Mouse (Mus musculus) forebrain, embryonic 15.5 days (tissue): Measurements from ENCODE around the gene Prss22. TPM values are rescaled to one million over a fixed set of nuclear protein-coding genes. Genes with fewer than 3 reads are reported as not detected.

ENCODE experiments used
- ATAC-seq: fragments of 200-750 bp; cut with Nextera tagmentation; replicated peaks from 2 replicates; pipeline ENCODE4 v1.8.0; 2017; ENCODE audit warnings: mild to moderate bottlenecking, moderate TSS enrichment, moderate library complexity
- H3K27ac ChIP-seq: fragments of 300-500 bp; sonication (generic); replicated peaks from 2 replicates; pipeline ENCODE4 v1.5.1; 2015; ENCODE audit warnings: mild to moderate bottlenecking, inconsistent platforms
- H3K27me3 ChIP-seq: fragments of 300-500 bp; sonication (generic); 2 replicates; pipeline ENCODE4 v1.6.1; 2015; ENCODE audit warnings: inconsistent platforms
- H3K36me3 ChIP-seq: fragments of 300-500 bp; sonication (generic); 2 replicates; pipeline ENCODE4 v1.6.1; 2015; ENCODE audit warnings: mild to moderate bottlenecking, inconsistent platforms
- H3K4me1 ChIP-seq: fragments of 300-500 bp; sonication (generic); 2 replicates; pipeline ENCODE4 v1.6.1; 2015; ENCODE audit warnings: inconsistent platforms
- H3K4me2 ChIP-seq: fragments of 300-500 bp; sonication (generic); replicated peaks from 2 replicates; pipeline ENCODE4 v1.6.1; 2015; ENCODE audit warnings: mild to moderate bottlenecking, inconsistent platforms
- H3K4me3 ChIP-seq: fragments of 300-500 bp; sonication (generic); 2 replicates; pipeline ENCODE4 v1.5.1; 2015; ENCODE audit warnings: mild to moderate bottlenecking, inconsistent platforms
- H3K9ac ChIP-seq: fragments of 300-500 bp; sonication (generic); replicated peaks from 2 replicates; pipeline ENCODE4 v1.6.1; 2015; ENCODE audit warnings: mild to moderate bottlenecking, inconsistent platforms
- H3K9me3 ChIP-seq: fragments of 300-500 bp; sonication (generic); 2 replicates; pipeline ENCODE4 v1.6.1; 2016; ENCODE audit warnings: inconsistent platforms
- WGBS: fragments of 180-500 bp; shearing (Covaris S2); methylation state at CpG from one replicate; pipeline ENCODE4 v1.1.7; 2015; ENCODE audit warnings: mixed read lengths; 5-methylcytosine and 5-hydroxymethylcytosine counted together
- polyA plus RNA-seq: library from polyadenylated mRNA; unstranded; fragments of >200 nt; fragmentation: Nextera tagmentation; extraction: Ambion mirVana; gene quantifications from 2 replicates; pipeline ENCODE4 v1.2.1, GENCODE M21; 2015

The Prss22 gene
- not detected in 2 replicates for polyA plus RNA-seq

DNA sequence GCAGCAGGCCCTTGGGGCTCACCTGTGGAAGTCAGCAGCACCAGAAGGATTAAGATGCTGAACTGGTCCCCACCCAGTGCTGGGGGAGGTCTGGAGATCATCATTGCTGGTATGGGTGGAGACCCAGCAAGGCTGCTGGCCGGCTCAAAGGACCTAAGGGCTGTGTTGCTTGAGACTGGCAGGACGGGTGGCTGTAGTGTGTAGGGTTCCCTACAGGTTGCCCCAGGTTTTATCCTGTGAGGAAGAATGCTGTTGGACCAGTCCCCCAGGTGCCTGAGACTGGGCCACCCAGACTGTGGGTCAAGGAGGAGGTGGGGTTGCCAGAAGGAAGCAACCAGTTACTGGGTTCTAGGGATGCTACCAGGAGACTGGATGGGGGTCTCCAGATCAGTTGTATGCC, at the start of gene Prss22:
TSS of gene Prss22 (minus strand) at position 200 of the 400 bp plus-strand sequence.
- no peak within 1 kb of the TSS for H3K4me2 ChIP-seq
- H3K4me3 ChIP-seq = no peak within 1 kb of the TSS
- H3K9ac ChIP-seq = no peak within 1 kb of the TSS
- no peaks in the 10 kb centered on the region for H3K9me3 ChIP-seq
- peaks cover 9% of the 10 kb centered on the region; the same call in 1 of the 2 replicates for H3K4me1 ChIP-seq
- ATAC-seq = no peak
- no peaks in the 10 kb centered on the region for H3K27me3 ChIP-seq
- WGBS = 77% methylated on average over 2 of the region's 2 CpGs
- no peak within 1 kb of the TSS for H3K27ac ChIP-seq
- H3K36me3 ChIP-seq = no peaks in the 10 kb centered on the region

DNA sequence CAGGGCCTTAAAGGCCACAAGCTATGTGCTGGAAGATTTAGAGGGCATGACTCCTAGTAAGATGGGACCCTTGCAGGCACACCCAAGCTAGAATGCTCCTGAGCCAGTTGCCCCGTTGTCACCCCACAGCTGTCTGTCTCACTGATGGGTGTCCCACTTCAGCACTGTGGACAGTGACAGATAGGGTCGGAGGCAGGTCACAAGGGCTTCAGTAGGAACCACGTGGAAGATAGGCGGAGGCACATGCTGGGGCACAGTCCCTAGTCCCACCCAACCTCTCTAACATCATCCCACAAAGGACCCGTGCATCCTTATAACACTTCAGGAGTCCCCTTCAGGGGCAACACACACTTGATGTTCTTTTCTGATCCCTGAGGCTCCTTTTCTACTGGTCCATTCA, 48.1 kb upstream of the Prss22 start:
- Histone ChIP-seq H3K27me3 (no peaks in the 10 kb centered on the region), H3K27ac (no peak overlapping the region), H3K4me3 (no peak overlapping the region), H3K36me3 (peaks cover 34% of the 10 kb centered on the region), H3K9ac (no peak overlapping the region), H3K4me2 (no peak overlapping the region), H3K4me1 (no peaks in the 10 kb centered on the region), H3K9me3 (no peaks in the 10 kb centered on the region)
- ATAC-seq = no peak
- WGBS = 57% methylated on average over 5 of the region's 5 CpGs

DNA sequence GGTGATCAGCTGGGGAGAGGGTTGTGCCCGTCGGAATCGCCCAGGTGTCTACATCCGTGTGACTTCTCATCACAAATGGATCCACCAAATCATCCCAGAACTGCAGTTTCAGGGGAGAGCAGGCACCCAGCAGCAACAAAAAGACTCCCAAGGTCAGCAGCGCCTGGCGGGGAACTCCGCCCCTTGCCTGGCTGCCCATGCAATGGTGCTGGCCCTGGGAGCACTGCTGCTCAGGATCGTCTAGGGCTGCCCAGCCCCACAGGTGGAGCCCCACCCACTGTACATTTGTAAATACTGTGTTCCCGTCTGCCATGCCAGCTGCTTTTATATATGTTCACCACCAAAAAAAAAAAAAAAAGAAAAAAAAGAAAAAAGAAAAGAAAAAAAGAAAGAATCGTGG, 47.7 kb upstream of the Prss22 start:
- H3K27me3 ChIP-seq = no peaks in the 10 kb centered on the region
- no peak for ATAC-seq
- H3K9ac ChIP-seq = no peak overlapping the region
- no peak overlapping the region for H3K4me3 ChIP-seq
- WGBS = 80% methylated on average over 10 of the region's 10 CpGs
- no peaks in the 10 kb centered on the region for H3K4me1 ChIP-seq
- H3K4me2 ChIP-seq = no peak overlapping the region
- peaks cover 31% of the 10 kb centered on the region for H3K36me3 ChIP-seq
- H3K27ac ChIP-seq = no peak overlapping the region
- no peaks in the 10 kb centered on the region for H3K9me3 ChIP-seq

DNA sequence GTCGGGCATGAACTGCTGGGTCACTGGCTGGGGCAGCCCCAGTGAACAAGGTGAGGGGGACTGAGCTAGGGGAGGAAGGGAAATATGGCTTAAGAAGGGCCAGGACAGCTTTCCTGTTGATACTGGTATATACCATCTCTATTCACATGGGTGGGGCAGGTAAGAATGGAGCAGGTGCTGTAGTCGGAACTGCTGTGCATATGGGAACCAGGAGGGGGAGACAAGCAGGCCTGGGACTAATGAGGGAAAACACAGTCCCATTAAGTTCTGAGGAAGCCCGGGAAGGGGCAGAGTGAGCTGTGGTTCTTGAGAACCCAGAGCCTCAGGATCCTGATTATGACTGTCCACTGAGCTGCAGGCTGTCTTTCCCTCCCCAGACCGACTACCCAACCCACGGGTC, 46.6 kb upstream of the Prss22 start:
- 66% methylated on average over 5 of the region's 5 CpGs for WGBS
- Histone ChIP-seq H3K4me2 (no peak overlapping the region), H3K9ac (no peak overlapping the region), H3K9me3 (no peaks in the 10 kb centered on the region), H3K4me3 (no peak overlapping the region), H3K4me1 (no peaks in the 10 kb centered on the region), H3K36me3 (peaks cover 24% of the 10 kb centered on the region), H3K27me3 (no peaks in the 10 kb centered on the region), H3K27ac (no peak overlapping the region)
- no peak for ATAC-seq

DNA sequence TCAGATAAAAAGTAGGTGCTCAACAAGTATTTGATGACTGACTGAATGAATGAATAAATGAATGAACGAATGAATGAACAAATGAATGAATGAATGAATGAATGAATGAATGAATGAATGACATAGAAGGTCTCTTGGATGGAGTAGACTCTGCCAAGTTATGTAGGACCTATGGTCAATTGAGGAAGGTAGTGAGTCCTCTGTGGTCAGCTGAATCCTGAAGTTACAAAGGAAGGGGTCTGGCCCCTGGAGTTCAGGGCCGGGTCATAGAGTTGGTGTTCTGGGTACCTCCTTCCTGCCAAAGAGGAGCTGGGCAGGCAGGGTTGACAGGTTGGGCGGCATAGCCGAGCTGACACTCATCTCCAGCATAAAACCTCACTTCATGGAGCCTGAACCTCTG, 39.9 kb upstream of the Prss22 start, which contains the start of gene Prss27:
TSS of gene Prss27 (plus strand) at position 301 of the 400 bp plus-strand sequence.
- 70% methylated on average over 4 of the region's 4 CpGs for WGBS
- Histone ChIP-seq H3K36me3 (no peaks in the 10 kb centered on the region), H3K4me1 (no peaks in the 10 kb centered on the region), H3K27ac (no peak within 1 kb of the TSS), H3K4me3 (no peak within 1 kb of the TSS), H3K27me3 (no peaks in the 10 kb centered on the region), H3K9me3 (no peaks in the 10 kb centered on the region), H3K4me2 (no peak within 1 kb of the TSS), H3K9ac (no peak within 1 kb of the TSS)
- no peak for ATAC-seq

DNA sequence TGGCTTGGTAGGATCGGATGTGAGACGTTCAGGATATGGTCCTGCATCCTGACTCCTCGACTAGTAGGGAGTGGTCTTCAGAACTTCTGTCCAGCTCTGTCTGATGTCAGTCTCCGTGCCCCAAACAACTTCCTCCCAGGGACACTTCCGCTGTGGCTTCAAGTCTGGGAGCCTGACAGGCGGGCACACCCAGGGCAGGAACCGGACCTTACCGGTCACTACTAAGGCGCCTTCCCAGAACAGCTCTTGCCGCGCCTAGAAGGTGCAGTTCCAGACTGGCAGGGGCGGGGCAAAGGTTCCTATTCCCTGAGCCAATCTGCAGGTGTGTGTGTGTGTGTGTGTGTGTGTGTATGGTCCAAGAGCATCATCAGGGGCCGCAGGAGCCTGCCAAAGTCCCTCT, 39.5 kb upstream of the Prss22 start:
- WGBS = 88% methylated on average over 13 of the region's 13 CpGs
- Histone ChIP-seq H3K27me3 (no peaks in the 10 kb centered on the region), H3K4me2 (no peak overlapping the region), H3K27ac (no peak overlapping the region), H3K9ac (no peak overlapping the region), H3K4me1 (no peaks in the 10 kb centered on the region), H3K4me3 (no peak overlapping the region), H3K36me3 (no peaks in the 10 kb centered on the region), H3K9me3 (no peaks in the 10 kb centered on the region)
- ATAC-seq = no peak

DNA sequence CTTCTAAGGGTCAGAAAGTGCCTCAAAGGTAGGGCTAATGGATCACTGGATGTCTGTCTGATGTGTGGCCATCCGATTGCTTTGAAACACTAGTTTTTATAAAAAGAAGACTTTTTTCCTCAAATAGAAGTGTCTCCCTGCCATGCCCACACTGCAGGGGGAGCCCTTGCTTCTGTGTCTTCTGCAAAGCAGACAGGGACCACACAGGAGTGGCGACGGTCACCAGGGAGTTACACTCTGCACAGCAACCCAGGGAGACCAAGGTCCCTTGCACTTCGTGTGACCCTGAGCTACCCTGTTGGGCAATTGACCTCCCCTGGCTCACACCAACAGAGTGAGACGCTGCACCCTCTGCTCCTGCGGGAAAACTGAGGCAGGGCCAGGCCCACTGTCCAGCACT, 39.1 kb upstream of the Prss22 start:
- H3K4me2 ChIP-seq = no peak overlapping the region
- no peak overlapping the region for H3K4me3 ChIP-seq
- H3K27me3 ChIP-seq = no peaks in the 10 kb centered on the region
- no peaks in the 10 kb centered on the region for H3K4me1 ChIP-seq
- no peak overlapping the region for H3K27ac ChIP-seq
- H3K36me3 ChIP-seq = no peaks in the 10 kb centered on the region
- no peak overlapping the region for H3K9ac ChIP-seq
- ATAC-seq = no peak
- no peaks in the 10 kb centered on the region for H3K9me3 ChIP-seq
- 81% methylated on average over 6 of the region's 6 CpGs for WGBS

DNA sequence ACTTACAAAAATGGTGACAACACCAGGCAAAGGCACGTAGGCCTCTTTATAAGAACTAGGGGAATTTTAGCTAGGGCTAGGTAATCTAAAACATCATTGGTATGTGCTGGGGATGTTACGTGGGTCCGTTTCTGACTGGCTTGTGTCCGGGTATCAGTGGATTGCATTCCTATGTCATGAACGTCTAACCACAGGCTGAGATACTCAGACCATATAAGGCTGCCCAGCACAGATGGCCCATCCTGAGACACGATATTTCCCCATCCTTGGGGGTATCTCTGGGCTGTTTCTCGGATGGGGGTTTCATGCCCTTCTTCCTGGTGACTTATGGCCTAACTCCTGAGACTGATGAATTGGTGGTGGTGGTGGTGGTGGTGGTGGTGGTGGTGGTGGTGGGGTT, 37.2 kb upstream of the Prss22 start:
- Histone ChIP-seq H3K4me1 (no peaks in the 10 kb centered on the region), H3K9me3 (no peaks in the 10 kb centered on the region), H3K4me3 (no peak overlapping the region), H3K27me3 (no peaks in the 10 kb centered on the region), H3K27ac (no peak overlapping the region), H3K4me2 (no peak overlapping the region), H3K36me3 (no peaks in the 10 kb centered on the region), H3K9ac (no peak overlapping the region)
- ATAC-seq = no peak
- 91% methylated on average over 7 of the region's 7 CpGs for WGBS

DNA sequence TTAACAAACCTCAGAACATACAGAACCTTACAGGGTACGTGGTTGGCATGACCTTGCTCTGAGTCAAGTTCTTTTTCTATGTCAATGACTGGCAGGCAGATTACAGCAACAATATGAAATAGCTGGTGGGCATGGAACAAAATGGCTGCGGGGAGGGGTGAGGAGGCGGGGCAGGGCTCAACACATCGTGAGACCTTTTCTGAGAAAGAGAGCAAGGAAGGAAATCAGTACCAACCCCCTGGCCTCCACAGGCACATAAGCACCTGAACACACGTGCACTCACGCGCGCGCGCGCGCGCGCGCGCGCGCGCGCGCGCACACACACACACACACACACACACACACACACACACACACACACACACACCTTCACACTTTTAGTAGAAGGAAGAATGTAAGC, 32.7 kb upstream of the Prss22 start:
- Histone ChIP-seq H3K27me3 (no peaks in the 10 kb centered on the region), H3K27ac (no peak overlapping the region), H3K4me2 (no peak overlapping the region), H3K9me3 (no peaks in the 10 kb centered on the region), H3K36me3 (no peaks in the 10 kb centered on the region), H3K4me3 (no peak overlapping the region), H3K9ac (no peak overlapping the region), H3K4me1 (no peaks in the 10 kb centered on the region)
- WGBS = 82% methylated on average over 22 of the region's 22 CpGs
- ATAC-seq = no peak

DNA sequence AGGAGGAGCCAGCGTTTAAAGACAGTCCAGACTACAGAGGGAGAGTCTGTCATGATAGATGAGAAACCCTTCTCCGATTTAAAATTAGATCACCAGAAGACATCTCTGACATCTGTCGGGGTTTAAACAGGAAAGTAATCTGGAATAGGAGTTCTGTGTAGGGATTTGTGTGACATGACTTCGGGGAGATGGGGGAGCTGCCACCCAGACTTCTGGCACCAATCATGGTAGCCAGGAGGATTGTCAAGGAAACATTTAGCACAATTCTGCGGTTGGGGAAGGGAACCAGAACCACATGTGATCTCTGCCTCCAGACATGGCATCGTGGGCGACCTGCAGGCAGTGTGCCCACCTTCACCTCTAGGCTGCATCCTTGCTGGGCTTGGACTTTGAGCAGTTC, 31.6 kb upstream of the Prss22 start:
- Histone ChIP-seq H3K27ac (no peak overlapping the region), H3K9ac (no peak overlapping the region), H3K36me3 (no peaks in the 10 kb centered on the region), H3K9me3 (no peaks in the 10 kb centered on the region), H3K27me3 (no peaks in the 10 kb centered on the region), H3K4me3 (no peak overlapping the region), H3K4me2 (no peak overlapping the region), H3K4me1 (no peaks in the 10 kb centered on the region)
- no peak for ATAC-seq
- 89% methylated on average over 7 of the region's 7 CpGs for WGBS

DNA sequence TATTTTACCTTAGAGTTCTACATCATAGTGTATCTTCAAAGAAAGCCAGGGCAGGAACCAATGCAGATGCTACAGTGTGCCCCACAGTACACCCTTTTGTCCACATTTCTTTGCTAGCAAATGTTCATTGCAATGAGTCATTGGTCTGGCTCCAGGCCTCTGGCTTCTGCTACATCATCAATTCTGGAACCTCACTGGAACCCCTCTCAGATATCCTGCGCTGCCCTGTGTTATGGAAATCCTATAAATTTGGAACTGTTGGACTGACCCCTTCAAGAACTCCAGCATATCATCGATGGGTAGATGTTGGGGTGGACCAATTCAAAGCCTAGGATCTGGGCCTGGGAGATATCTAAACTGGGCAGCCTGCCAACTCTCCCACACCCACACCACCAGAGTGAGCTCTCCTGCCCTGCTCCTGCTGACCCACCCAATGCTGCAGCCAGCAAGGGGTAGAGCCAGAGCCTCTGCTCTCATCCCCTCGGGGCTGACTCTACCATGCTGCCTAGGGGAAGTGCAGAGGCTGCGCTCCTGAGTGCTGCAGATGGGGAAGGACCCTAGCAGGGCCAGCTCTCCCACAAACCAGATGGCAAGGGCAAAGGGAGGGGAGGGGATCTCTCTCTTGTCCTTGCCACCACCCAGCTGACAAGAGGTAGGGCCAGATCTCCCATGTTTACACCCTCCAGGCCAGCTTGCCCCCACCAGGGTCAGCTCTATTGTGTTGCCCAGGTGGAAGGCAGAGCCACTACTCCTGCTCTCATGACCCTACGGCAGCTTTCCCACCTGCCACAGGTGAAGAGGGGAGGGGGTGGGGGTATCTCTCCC, 23.7 kb upstream of the Prss22 start:
- H3K27me3 ChIP-seq = no peaks in the 10 kb centered on the region
- H3K9ac ChIP-seq = no peak overlapping the region
- WGBS = 85% methylated on average over 5 of the region's 5 CpGs
- H3K36me3 ChIP-seq = no peaks in the 10 kb centered on the region
- H3K4me3 ChIP-seq = no peak overlapping the region
- no peaks in the 10 kb centered on the region for H3K4me1 ChIP-seq
- no peak for ATAC-seq
- no peak overlapping the region for H3K27ac ChIP-seq
- H3K4me2 ChIP-seq = no peak overlapping the region
- no peaks in the 10 kb centered on the region for H3K9me3 ChIP-seq

DNA sequence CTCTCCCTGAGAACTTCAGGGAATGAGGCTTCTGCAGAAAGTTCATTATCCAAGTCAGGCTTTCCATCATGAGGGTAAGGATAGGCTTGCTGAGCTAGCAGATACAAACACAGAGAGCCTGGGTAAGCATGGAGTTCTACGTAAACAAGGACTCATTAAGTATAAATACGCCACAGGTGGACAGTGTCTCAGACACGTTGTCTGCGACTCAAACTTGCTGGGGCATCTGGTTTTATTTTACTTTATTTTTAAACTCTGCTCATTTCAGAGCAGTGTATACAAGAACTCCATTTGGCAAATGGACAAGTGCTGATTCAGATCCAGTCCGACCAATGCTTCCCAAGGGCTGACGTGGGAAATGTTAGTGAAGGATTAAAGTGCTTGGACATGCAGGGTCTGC, 22.8 kb upstream of the Prss22 start:
- WGBS = 86% methylated on average over 6 of the region's 6 CpGs
- Histone ChIP-seq H3K4me1 (no peaks in the 10 kb centered on the region), H3K9me3 (no peaks in the 10 kb centered on the region), H3K36me3 (no peaks in the 10 kb centered on the region), H3K4me3 (no peak overlapping the region), H3K27ac (no peak overlapping the region), H3K27me3 (no peaks in the 10 kb centered on the region), H3K9ac (no peak overlapping the region), H3K4me2 (no peak overlapping the region)
- no peak for ATAC-seq

DNA sequence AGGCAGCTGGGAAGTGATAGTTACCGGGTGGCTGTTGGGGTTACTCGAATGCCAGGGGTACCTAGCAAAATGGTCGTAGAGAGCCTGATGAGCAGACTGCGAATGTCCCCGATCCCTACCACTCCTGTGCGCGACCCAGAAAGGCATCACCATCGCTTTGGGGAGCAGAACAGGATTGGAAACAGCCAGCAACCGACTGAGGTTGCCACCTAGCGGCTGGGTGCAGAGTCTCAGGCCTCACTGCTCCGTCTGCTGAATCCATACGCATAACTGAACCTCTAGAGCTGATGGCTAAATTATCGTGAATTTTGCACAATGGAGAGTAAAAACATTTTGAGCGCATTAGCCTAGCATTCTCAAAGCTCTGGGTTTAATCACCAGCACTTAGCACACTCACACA, 17.8 kb upstream of the Prss22 start:
- no peaks in the 10 kb centered on the region for H3K4me1 ChIP-seq
- no peak overlapping the region for H3K9ac ChIP-seq
- no peak for ATAC-seq
- H3K27me3 ChIP-seq = no peaks in the 10 kb centered on the region
- no peaks in the 10 kb centered on the region for H3K36me3 ChIP-seq
- no peak overlapping the region for H3K4me2 ChIP-seq
- H3K4me3 ChIP-seq = no peak overlapping the region
- no peaks in the 10 kb centered on the region for H3K9me3 ChIP-seq
- H3K27ac ChIP-seq = no peak overlapping the region
- 30% methylated on average over 14 of the region's 14 CpGs for WGBS
